Mouse (Mus musculus) liver, postnatal 0 days (tissue): ENCODE measurements around the gene Pik3cd.

ENCODE experiments used
- CTCF ChIP-seq: sonication (generic); IDR thresholded peaks from 2 replicates; pipeline ENCODE4 v1.5.1; 2016; ENCODE audit warnings: antibody characterized with exemption, low read depth
- EP300 ChIP-seq: IDR thresholded peaks from 2 replicates; pipeline ENCODE4 v1.6.1; 2016; ENCODE audit warnings: antibody characterized with exemption, low read depth, mild to moderate bottlenecking

DNA sequence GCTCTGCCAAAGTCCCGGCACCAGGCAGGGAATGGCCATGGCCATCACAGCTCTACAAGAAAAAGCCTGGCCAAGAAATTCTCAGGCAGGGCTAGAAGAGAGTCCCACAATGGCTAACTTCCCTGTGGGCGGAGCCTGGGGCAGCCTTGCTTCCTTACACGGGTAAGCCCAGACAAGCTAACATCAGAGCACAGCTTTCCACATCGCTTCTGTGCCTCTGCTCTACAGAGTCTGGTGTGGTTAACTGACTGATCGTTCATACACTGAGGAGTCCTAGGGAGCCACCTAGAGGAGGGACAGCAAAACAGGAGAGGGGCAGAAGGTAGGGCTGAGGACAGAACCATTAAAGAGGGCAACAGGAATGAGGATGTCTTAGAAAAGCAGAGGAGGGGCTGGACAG, 8.1 kb upstream of the Pik3cd start:
- TF ChIP-seq CTCF (peak; percentile 92), EP300 (no peak)
